Mouse (Mus musculus) midbrain, postnatal 0 days (tissue): ENCODE data around the gene Nup210l. TPM values are rescaled to one million over a fixed set of nuclear protein-coding genes. Genes with fewer than 3 reads are reported as not detected.

Experiments
- ATAC-seq: fragments of 200-750 bp; cut with Nextera tagmentation; 2 replicates; pipeline ENCODE4 v1.8.0; 2017; ENCODE audit warnings: moderate number of reproducible peaks, mild to moderate bottlenecking, moderate TSS enrichment, moderate library complexity; ENCODE audit not compliant: low FRiP score
- DNase-seq: peaks from one replicate; pipeline ENCODE4 v3.0.0-alpha.2; 2015; ENCODE audit warnings: low spot score
- H3K27ac ChIP-seq: fragments of 300-500 bp; sonication (generic); 2 replicates; pipeline ENCODE4 v1.5.1; 2014; ENCODE audit warnings: low read depth, mild to moderate bottlenecking, low read length, mixed read lengths
- H3K27me3 ChIP-seq: fragments of 300-500 bp; sonication (generic); 2 replicates; pipeline ENCODE4 v1.6.1; 2014; ENCODE audit warnings: low read length, control low read depth, mixed read lengths; ENCODE audit not compliant: insufficient read depth
- H3K36me3 ChIP-seq: fragments of 300-500 bp; sonication (generic); 2 replicates; pipeline ENCODE4 v1.6.1; 2014; ENCODE audit warnings: low read length, control low read depth, mixed read lengths; ENCODE audit not compliant: insufficient read depth
- H3K4me1 ChIP-seq: fragments of 300-500 bp; sonication (generic); 2 replicates; pipeline ENCODE4 v1.6.1; 2014; ENCODE audit warnings: mild to moderate bottlenecking, control low read depth, antibody characterized with exemption, low read length, mixed read lengths; ENCODE audit not compliant: insufficient read depth
- H3K4me2 ChIP-seq: fragments of 300-500 bp; sonication (generic); 2 replicates; pipeline ENCODE4 v1.6.1; 2014; ENCODE audit warnings: low read depth, mild to moderate bottlenecking, low read length, mixed read lengths; ENCODE audit not compliant: poor library complexity, severe bottlenecking
- H3K4me3 ChIP-seq: fragments of 300-500 bp; sonication (generic); 2 replicates; pipeline ENCODE4 v1.5.1; 2014; ENCODE audit warnings: low read depth, mild to moderate bottlenecking, low read length, moderate library complexity
- H3K9ac ChIP-seq: fragments of 300-500 bp; sonication (generic); replicated peaks from 2 replicates; pipeline ENCODE4 v1.6.1; 2014; ENCODE audit warnings: mild to moderate bottlenecking, low read length, moderate library complexity, mixed read lengths; ENCODE audit not compliant: poor library complexity, severe bottlenecking
- H3K9me3 ChIP-seq: fragments of 300-500 bp; sonication (generic); 2 replicates; pipeline ENCODE4 v1.6.1; 2016; ENCODE audit warnings: low read length, control low read depth
- CTCF ChIP-seq: IDR thresholded peaks from 2 replicates; pipeline ENCODE4 v1.5.1; 2016; ENCODE audit warnings: antibody characterized with exemption, mild to moderate bottlenecking
- WGBS: fragments of 180-500 bp; shearing (Covaris S2); extraction: QIAGEN DNeasy Blood & Tissue Kit; methylation state at CpG from one replicate; pipeline ENCODE4 v1.1.7; 2014; 5-methylcytosine and 5-hydroxymethylcytosine counted together
- polyA plus RNA-seq: library from polyadenylated mRNA; unstranded; fragments of >200 nt; fragmentation: Nextera tagmentation; extraction: Ambion mirVana; gene quantifications from 2 replicates; pipeline ENCODE4 v1.2.1, GENCODE M21; 2015
- total RNA-seq: library from RNA; depleted of rRNA; stranded (reverse); fragments of >200 nt; gene quantifications from 2 replicates; pipeline ENCODE4 v1.2.3, GENCODE M21; 2014

The Nup210l gene
- total and polyA plus RNA-seq, 2 experiments from 2014 or later, result 0.17 to 0.55 TPM

- no peak overlapping the region for H3K27ac ChIP-seq
- H3K4me1 ChIP-seq, result no peaks in the 10 kb centered on the region
- H3K4me3 ChIP-seq, result peak overlapping the region; percentile 49
- no peaks in the 10 kb centered on the region for H3K27me3 ChIP-seq
- WGBS, result 19% methylated on average over 5 of the region's 5 CpGs
- ATAC-seq (no peak), DNase-seq (no peak)
- H3K4me2 ChIP-seq, result peak overlapping the region; percentile 83
- TF ChIP-seq CTCF, result no peak
- H3K36me3 ChIP-seq, result peaks cover 16% of the 10 kb centered on the region; the same call in 1 of the 2 replicates
- peak overlapping the region; percentile 66 for H3K9ac ChIP-seq
- H3K9me3 ChIP-seq, result no peaks in the 10 kb centered on the region
These were observed 108.8 kb downstream of the Nup210l start for GRCm38 (mm10) chr3:90212723-90213122.

GRCm38 (mm10) chr3:90213377-90213866, 109.5 kb downstream of the Nup210l start, which contains the start of the genes Rps27 and Rab13:
Gene Rps27, minus strand, starts transcription at chr3:90213651.
Gene Rab13, plus strand, starts transcription at chr3:90213695.
- no peaks in the 10 kb centered on the region for H3K9me3 ChIP-seq
- peak within 1 kb of the TSS; percentile 83 for H3K4me2 ChIP-seq
- H3K4me1 ChIP-seq, result no peaks in the 10 kb centered on the region
- ATAC-seq, result peak; percentile 92
- no peaks in the 10 kb centered on the region for H3K27me3 ChIP-seq
- peak within 1 kb of the TSS; percentile 66 for H3K9ac ChIP-seq
- peak within 1 kb of the TSS; percentile 76 for H3K27ac ChIP-seq
- TF ChIP-seq CTCF, result no peak
- DNase-seq, result peak; percentile 98
- WGBS, result under 1% methylated on average over 42 of the region's 42 CpGs
- peak within 1 kb of the TSS; percentile 49 for H3K4me3 ChIP-seq
- peaks cover 13% of the 10 kb centered on the region; the same call in 1 of the 2 replicates for H3K36me3 ChIP-seq

GRCm38 (mm10) chr3:90213956-90214684, 110.2 kb downstream of the Nup210l start:
- Histone ChIP-seq H3K9me3 (no peaks in the 10 kb centered on the region), H3K9ac (peak overlapping the region; percentile 34; the same call in 1 of the 2 replicates), H3K27me3 (no peaks in the 10 kb centered on the region), H3K36me3 (peaks cover 6% of the 10 kb centered on the region; the same call in 1 of the 2 replicates), H3K27ac (peak overlapping the region; percentile 76), H3K4me1 (no peaks in the 10 kb centered on the region), H3K4me3 (peak overlapping the region; percentile 49), H3K4me2 (peak overlapping the region; percentile 51)
- WGBS, result 13% methylated on average over 12 of the region's 12 CpGs
- peak; percentile 41; the same call in 1 of the 2 replicates for ATAC-seq
- peak; percentile 32 for DNase-seq
- TF ChIP-seq CTCF, result no peak

- no peaks in the 10 kb centered on the region for H3K9me3 ChIP-seq
- H3K27me3 ChIP-seq, result no peaks in the 10 kb centered on the region
- no peak overlapping the region for H3K27ac ChIP-seq
- TF ChIP-seq CTCF, result peak; percentile 9
- ATAC-seq (no peak), DNase-seq (no peak)
- H3K36me3 ChIP-seq, result no peaks in the 10 kb centered on the region
- no peak overlapping the region for H3K9ac ChIP-seq
- H3K4me3 ChIP-seq, result no peak overlapping the region
- H3K4me2 ChIP-seq, result no peak overlapping the region
- H3K4me1 ChIP-seq, result no peaks in the 10 kb centered on the region
- 35% methylated on average over 1 of the region's 1 CpGs for WGBS
These were observed 112.0 kb downstream of the Nup210l start for GRCm38 (mm10) chr3:90215825-90216380.

GRCm38 (mm10) chr3:90220088-90220487, 116.2 kb downstream of the Nup210l start:
- no peak for ATAC-seq
- no peak overlapping the region; the same call in none of the 2 replicates for H3K27ac ChIP-seq

More at GRCm38 (mm10) chr3:90220088-90220487, 116.2 kb downstream of the Nup210l start:
- Histone ChIP-seq H3K27me3 (no peaks in the 10 kb centered on the region), H3K4me3 (peak overlapping the region; percentile 38), H3K4me1 (no peaks in the 10 kb centered on the region), H3K36me3 (no peaks in the 10 kb centered on the region), H3K4me2 (peak overlapping the region; percentile 81), H3K9ac (peak overlapping the region; percentile 44; the same call in 1 of the 2 replicates), H3K9me3 (no peaks in the 10 kb centered on the region)
- WGBS, result 11% methylated on average over 6 of the region's 6 CpGs
- TF ChIP-seq CTCF, result peak; percentile 79
- DNase-seq, result peak; percentile 68
